8 mouse cellular contexts compared by ENCODE assay signal in genomic region chr4:45107601-45108277, GRCm38 (mm10). TPM values are rescaled to one million over a fixed set of nuclear protein-coding genes. Genes with fewer than 3 reads are reported as not detected.
DNase-seq lines count a peak whose midpoint lies in the region; ATAC-seq lines count a peak whose summit lies in the region.

Gene Tomm5, minus strand, starts transcription at chr4:45108114.

- peak within 1 kb of the TSS; percentile 93 for H3K9ac ChIP-seq in lung, embryonic 16.5 days (ENCODE audit: low read length)

- H3K36me3 ChIP-seq in lung, embryonic 16.5 days (ENCODE audit: control insufficient read depth, insufficient read depth, low read length), result peaks cover 7% of the 10 kb centered on the region; the same call in 1 of the 2 replicates

- no peaks in the 10 kb centered on the region for H3K27me3 ChIP-seq in lung, embryonic 16.5 days (ENCODE audit: control insufficient read depth, insufficient read depth, low read depth, low read length)

- no peaks in the 10 kb centered on the region for H3K9me3 ChIP-seq in lung, embryonic 16.5 days (ENCODE audit: control insufficient read depth, low read length)

- 0% methylated on average over 39 of the region's 39 CpGs for WGBS in lung, embryonic 16.5 days

- peak within 1 kb of the TSS; percentile 71 for H3K4me3 ChIP-seq in lung, embryonic 16.5 days (ENCODE audit: low read length)

- H3K4me1 ChIP-seq in lung, embryonic 16.5 days (replicated peaks; ENCODE audit: control insufficient read depth, insufficient read depth, low read length), result peaks cover 10% of the 10 kb centered on the region

- H3K4me2 ChIP-seq in lung, embryonic 16.5 days (ENCODE audit: low read depth, low read length), result peak within 1 kb of the TSS; percentile 78

- ATAC-seq in hematopoietic stem cell, adult 5-6 weeks (replicated peaks in 1 of 2; ENCODE audit: insufficient read depth in 1 of 2, low FRiP score in 2 of 2, low TSS enrichment in 1 of 2, low read depth in 1 of 2, poor library complexity in 2 of 2, severe bottlenecking in 2 of 2), result peak; percentile 98
- peak; percentile 98 for ATAC-seq in lung, embryonic 16.5 days (ENCODE audit: low read depth)

- H3K27ac ChIP-seq in lung, embryonic 16.5 days (ENCODE audit: low read length), result peak within 1 kb of the TSS; percentile 37; the same call in 1 of the 2 replicates

- peak; percentile 91 for DNase-seq in MEL-GATA-1-ER (ENCODE audit: extremely low read depth, low read depth)
- peak; percentile 87 for DNase-seq in cerebellum, adult 8-10 months
- DNase-seq in forelimb bud, embryonic 11.5 days (ENCODE audit: low read depth, low spot score), result peak; percentile 89
- peak; percentile 82 for DNase-seq in layer of hippocampus, adult 9-10 months (ENCODE audit: low spot score)
- DNase-seq in ovary, postnatal 10 days (ENCODE audit: low spot score), result peak; percentile 75
- DNase-seq in thymus, postnatal 10 days (ENCODE audit: low spot score in 2 of 2), result peak; percentile 80

RNA-seq across cellular contexts. Expression of gene Tomm5, which starts in this region (rescaled TPM):
- total RNA-seq in hematopoietic stem cell, adult 5-6 weeks (2017), result 132 and 175 TPM in 2 replicates
- 172 and 181 TPM in 2 replicates for polyA plus RNA-seq in lung, embryonic 16.5 days (2015; fragmentation: Nextera tagmentation; extraction: Ambion mirVana)

Comparison
In these comparisons a context has a peak if more than half of its experiments do, and no peak if none do; other contexts are left out.
1. Peak in every context shown above with its lines: DNase-seq, ATAC-seq, H3K4me3 ChIP-seq and H3K27ac ChIP-seq.